In genomic region chr5:53593080-53593688, GRCm38 (mm10) we compare ENCODE assay signal across 15 mouse cellular contexts.
DNase-seq lines count a peak whose midpoint lies in the region; ATAC-seq and TF ChIP-seq lines count a peak whose summit lies in the region.
"Had no signal": no experiment of that assay in that cellular context is flagged by ENCODE, and none has a peak within 500 bp of the region (broad histone marks: within the 10 kb centered on the region; RNA-seq: fewer than 3 reads in every experiment).

No protein-coding gene starts in this region.

- H3K27me3 ChIP-seq in kidney, embryonic 15.5 days = no peaks in the 10 kb centered on the region
- no peaks in the 10 kb centered on the region for H3K27me3 ChIP-seq in E14TG2a.4 (ENCODE audit: insufficient read depth, low read length)
- H3K27me3 ChIP-seq in embryonic facial prominence, embryonic 15.5 days = no peaks in the 10 kb centered on the region
- no peaks in the 10 kb centered on the region for H3K27me3 ChIP-seq in midbrain, embryonic 12.5 days

- DNase-seq in kidney, adult 9 months = no peak
- no peak for DNase-seq in embryo, embryonic 9.5 days (ENCODE audit: extremely low spot score)
- no peak for DNase-seq in lung, adult 18-20 months
- DNase-seq: adrenal gland, adult 8-10 months; cerebellum, adult 18-20 months; layer of hippocampus, postnatal 36 days; thymus, postnatal 25 days had no signal

- TF ChIP-seq CTCF in E14TG2a.4 (conservative IDR thresholded peaks at IDR 0.05; ENCODE audit: low read length) = no peak

- 73% methylated on average over 5 of the region's 5 CpGs for WGBS in kidney, embryonic 15.5 days
- 75% methylated on average over 5 of the region's 5 CpGs for WGBS in embryonic facial prominence, embryonic 15.5 days
- WGBS in midbrain, embryonic 12.5 days = 87% methylated on average over 5 of the region's 5 CpGs

- H3K4me2 ChIP-seq in kidney, embryonic 15.5 days = peak overlapping the region; percentile 99; the same call in 1 of the 2 replicates
- 0 out of 2 replicates have a peak overlapping the region, but pooled peaks have one; percentile 12 for H3K4me2 ChIP-seq in embryonic facial prominence, embryonic 15.5 days (replicated peaks)
- H3K4me2 ChIP-seq in midbrain, embryonic 12.5 days (replicated peaks) = peak overlapping the region; percentile 74

- no peak for ATAC-seq in kidney, embryonic 15.5 days (replicated peaks; ENCODE audit: low FRiP score)
- ATAC-seq in embryonic facial prominence, embryonic 15.5 days (ENCODE audit: insufficient number of reproducible peaks, low FRiP score, low TSS enrichment, low read depth) = no peak
- ATAC-seq in midbrain, embryonic 12.5 days (ENCODE audit: low FRiP score, low read depth) = no peak
- ATAC-seq in erythroid progenitor cell, adult 5-6 weeks (replicated peaks; ENCODE audit: low FRiP score, poor library complexity, severe bottlenecking) = no peak
- ATAC-seq: inflammation-experienced regulatory T-cells, adult 6 months had no signal

- H3K4me1 ChIP-seq in kidney, embryonic 15.5 days = peaks cover 30% of the 10 kb centered on the region
- H3K4me1 ChIP-seq in E14TG2a.4 (replicated peaks; ENCODE audit: low read depth, low read length) = peaks cover 70% of the 10 kb centered on the region
- peaks cover 27% of the 10 kb centered on the region for H3K4me1 ChIP-seq in embryonic facial prominence, embryonic 15.5 days
- H3K4me1 ChIP-seq in midbrain, embryonic 12.5 days = peaks cover 33% of the 10 kb centered on the region

- H3K9me3 ChIP-seq in kidney, embryonic 15.5 days (replicated peaks) = no peaks in the 10 kb centered on the region
- no peaks in the 10 kb centered on the region for H3K9me3 ChIP-seq in E14TG2a.4 (ENCODE audit: low read length)
- H3K9me3 ChIP-seq in embryonic facial prominence, embryonic 15.5 days (replicated peaks) = no peaks in the 10 kb centered on the region
- no peaks in the 10 kb centered on the region for H3K9me3 ChIP-seq in midbrain, embryonic 12.5 days
- H3K9me3 ChIP-seq: G1E had no signal

- no peak overlapping the region for H3K27ac ChIP-seq in kidney, embryonic 15.5 days
- H3K27ac ChIP-seq in embryonic facial prominence, embryonic 15.5 days (replicated peaks) = no peak overlapping the region
- no peak overlapping the region for H3K27ac ChIP-seq in midbrain, embryonic 12.5 days (replicated peaks)
- H3K27ac ChIP-seq: liver, embryonic 14.5 days had no signal

- H3K4me3 ChIP-seq in kidney, embryonic 15.5 days (replicated peaks) = no peak overlapping the region
- peak overlapping the region; percentile 93 for H3K4me3 ChIP-seq in E14TG2a.4 (replicated peaks; ENCODE audit: low read length)
- no peak overlapping the region for H3K4me3 ChIP-seq in embryonic facial prominence, embryonic 15.5 days (replicated peaks)
- no peak overlapping the region for H3K4me3 ChIP-seq in midbrain, embryonic 12.5 days

- H3K9ac ChIP-seq in kidney, embryonic 15.5 days = no peak overlapping the region
- H3K9ac ChIP-seq in embryonic facial prominence, embryonic 15.5 days = no peak overlapping the region
- no peak overlapping the region for H3K9ac ChIP-seq in midbrain, embryonic 12.5 days (replicated peaks)
- H3K9ac ChIP-seq: liver, embryonic 14.5 days had no signal

- H3K36me3 ChIP-seq in kidney, embryonic 15.5 days = no peaks in the 10 kb centered on the region
- H3K36me3 ChIP-seq in E14TG2a.4 (ENCODE audit: insufficient read depth, low read length) = peaks cover 4% of the 10 kb centered on the region
- no peaks in the 10 kb centered on the region for H3K36me3 ChIP-seq in embryonic facial prominence, embryonic 15.5 days
- H3K36me3 ChIP-seq in midbrain, embryonic 12.5 days = no peaks in the 10 kb centered on the region
- H3K36me3 ChIP-seq: G1E had no signal

Comparison
In these comparisons a context has a peak if more than half of its experiments do, and no peak if none do; other contexts are left out.
1. H3K4me2 ChIP-seq: peak in every context shown above with its lines; median percentile 99 in kidney, embryonic 15.5 days; 74 in midbrain, embryonic 12.5 days; 12 in embryonic facial prominence, embryonic 15.5 days.